Mouse (Mus musculus): Measurements from ENCODE around the gene Ppcdc.
"Not testable (repeated sequence)": the region's sequence is repeated elsewhere in the genome, so short reads cannot be mapped to it uniquely, and the experiment has no call there.

Ppcdc gene

DNA sequence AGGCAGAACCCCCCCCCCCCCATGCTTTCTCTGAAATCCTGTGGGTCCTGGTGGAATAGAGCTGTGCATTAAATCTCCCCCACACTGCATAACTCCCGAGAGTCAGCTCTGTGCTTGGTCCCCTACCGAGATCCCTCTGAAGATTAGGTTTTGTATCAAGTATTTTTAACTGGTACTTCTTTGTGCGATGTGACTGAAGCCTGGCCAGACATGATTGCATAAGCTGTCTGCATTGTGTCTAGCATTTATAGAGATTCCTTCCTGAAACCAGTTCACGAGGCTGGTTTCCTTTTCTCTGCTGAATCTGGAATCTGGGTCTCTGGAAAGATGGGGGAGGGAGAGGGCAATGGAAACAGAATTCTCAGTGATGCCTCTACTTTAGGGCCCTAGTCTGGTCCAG lies 11.5 kb downstream of the Ppcdc start:
- no peak for DNase-seq (ENCODE audit: low spot score)

DNA sequence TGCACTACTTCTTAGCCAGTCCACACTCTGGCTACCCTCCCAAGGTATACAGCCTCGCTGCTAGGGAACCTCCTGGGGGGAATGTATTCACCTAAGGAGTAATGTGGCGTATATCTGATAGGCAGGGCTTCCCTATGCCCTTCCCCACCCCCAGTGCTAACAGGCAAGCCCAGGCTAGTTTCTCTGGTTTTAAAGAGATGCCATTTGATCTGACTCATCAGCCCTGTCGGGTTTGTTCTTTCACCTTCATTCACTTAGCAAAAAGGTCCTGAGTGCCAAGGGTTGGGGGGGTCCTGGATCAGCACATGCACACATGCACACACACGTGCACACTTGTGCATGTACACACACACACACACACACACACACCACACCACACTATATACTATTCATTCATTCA lies 12.0 kb downstream of the Ppcdc start:
- DNase-seq (ENCODE audit: low spot score): peak; percentile 35

DNA sequence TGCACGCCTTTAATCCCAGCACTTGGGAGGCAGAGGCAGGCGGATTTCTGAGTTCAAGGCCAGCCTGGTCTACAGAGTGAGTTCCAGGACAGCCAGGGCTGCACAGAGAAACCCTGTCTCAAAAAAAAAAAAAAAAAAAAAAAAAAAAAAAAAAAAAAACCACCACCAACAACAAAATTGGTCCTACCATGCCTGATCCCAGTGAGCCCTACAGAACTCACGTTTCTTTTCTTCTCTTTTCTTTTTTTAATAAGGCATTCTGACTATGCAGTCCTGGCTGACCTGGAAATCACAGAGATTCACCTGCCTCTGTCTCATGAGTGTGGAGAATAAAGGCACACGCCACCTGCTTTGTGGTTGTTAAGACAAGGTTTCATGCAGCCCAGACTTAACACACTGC lies 12.8 kb downstream of the Ppcdc start:
- DNase-seq (ENCODE audit: low spot score): not testable (repeated sequence)

DNA sequence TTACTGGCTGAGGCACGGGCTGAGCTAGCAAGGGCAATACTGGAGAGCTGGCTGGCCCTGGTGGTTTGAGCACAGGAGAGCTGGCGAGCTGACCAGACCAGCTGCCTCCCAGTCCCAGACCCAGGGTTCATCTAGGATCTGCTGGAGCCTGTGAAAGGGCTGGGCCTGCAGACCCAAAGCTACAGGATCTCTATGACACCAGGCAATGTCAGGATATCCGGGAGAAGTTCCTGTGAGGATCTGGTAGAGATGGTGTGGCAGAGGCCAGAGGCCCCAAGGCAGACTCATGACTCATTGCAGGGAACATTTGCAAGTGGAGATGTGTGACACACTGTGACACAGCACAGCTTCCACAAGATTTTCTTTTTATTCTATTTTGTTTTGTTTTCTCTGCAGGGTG lies 14.8 kb downstream of the Ppcdc start:
- no peak for DNase-seq (ENCODE audit: low spot score)

DNA sequence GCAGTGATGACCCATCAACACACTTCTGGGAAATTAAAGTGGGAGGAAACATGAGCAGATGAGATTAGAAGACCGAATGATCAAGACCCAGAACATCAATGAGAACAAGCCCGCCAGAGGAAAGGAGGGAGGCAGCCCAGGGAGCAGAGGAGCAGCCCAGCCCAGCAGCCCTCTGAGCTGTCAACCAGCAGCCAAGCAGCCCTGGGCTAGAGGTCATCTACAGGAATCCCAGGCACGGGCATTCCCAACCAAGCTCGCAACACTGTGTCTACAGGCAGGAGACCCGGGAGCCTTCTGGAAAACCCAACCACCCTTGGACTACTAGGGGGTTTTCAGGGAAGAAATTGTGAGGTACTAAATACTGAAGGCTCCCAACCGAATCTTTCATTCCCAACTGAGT lies 15.9 kb downstream of the Ppcdc start:
- DNase-seq (ENCODE audit: low spot score): no peak

DNA sequence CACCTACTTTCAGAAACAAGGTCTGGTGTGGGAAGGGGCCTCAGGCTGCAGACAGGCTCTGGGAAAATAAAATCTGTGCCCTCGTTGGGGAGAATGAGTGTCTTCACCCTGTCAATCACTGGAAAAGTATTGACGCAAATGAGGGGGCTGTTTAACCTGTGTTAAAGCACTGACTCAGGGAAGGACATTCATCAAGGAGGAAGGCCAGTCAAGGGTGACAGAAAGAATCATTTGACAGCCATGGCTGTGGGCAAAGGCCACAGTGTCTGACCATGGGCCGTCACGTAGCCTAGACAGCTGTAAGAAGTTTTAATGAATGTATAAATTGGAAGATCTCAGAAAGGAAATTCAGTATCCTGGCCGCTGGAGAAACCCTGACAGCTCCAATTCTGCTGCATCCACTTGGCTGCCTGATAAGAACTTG lies 18.2 kb downstream of the Ppcdc start:
- DNase-seq (ENCODE audit: low spot score): no peak

DNA sequence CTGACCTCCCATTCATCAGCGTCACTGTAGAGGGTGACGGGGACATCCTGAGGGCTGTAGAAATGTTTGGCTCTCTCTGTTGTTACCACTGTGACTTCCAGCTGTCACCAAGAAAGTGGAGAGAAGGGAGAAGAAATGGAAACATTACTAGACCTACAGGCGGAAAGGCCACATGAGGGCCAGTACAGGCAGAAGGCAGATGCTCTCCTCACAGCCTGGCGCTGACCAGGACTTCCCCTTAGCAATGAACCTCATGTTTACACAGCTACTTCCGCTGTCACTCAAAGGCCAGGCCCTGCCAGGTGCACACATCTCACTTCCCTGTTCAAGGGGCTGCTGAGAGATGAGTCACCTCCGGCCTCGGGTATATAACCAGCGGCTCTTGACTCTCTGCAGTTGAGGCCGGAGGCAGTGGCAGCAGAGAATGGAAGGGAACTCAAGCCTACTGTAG lies 18.8 kb downstream of the Ppcdc start:
- DNase-seq (ENCODE audit: low spot score): peak; percentile 55

DNA sequence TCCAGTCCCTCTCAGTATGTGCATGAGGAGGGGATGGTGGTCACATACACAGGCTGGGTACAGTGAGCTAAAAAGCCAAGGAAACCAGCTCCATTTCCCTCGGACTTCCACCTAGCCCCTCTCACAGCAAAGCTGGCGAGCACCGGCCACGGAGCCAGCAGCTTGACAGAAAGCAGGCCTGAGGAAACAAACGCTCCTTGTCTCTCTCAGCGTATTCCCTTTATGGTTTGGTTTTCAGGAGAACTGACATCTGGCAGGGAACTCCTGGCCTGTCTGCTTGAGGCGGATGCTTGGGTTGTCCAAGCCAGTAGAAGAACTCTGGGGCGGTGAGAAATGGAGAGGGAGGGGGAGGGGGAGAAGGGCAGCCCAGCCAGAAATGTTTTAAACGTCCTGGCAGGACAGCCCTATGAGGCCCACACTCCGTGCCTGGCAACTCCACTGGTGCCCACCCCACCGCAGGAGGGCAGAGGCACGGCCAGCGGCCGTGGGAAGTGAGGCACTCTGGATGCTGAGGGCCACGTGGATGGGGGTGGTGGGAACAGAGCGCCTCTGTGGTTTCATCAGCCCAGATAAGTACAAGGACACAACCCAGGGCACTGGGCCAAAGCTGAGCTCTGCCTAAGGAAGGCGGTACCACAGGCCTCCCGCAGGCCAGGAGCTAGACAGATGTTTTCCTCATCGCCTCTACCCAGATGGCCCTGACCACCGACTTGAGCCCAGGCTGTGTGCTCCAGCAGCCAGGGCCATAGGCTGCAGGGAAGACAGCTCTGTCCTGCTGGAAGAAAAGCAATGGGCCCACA lies 19.4 kb downstream of the Ppcdc start:
- peak; percentile 81 for DNase-seq (ENCODE audit: low spot score)

DNA sequence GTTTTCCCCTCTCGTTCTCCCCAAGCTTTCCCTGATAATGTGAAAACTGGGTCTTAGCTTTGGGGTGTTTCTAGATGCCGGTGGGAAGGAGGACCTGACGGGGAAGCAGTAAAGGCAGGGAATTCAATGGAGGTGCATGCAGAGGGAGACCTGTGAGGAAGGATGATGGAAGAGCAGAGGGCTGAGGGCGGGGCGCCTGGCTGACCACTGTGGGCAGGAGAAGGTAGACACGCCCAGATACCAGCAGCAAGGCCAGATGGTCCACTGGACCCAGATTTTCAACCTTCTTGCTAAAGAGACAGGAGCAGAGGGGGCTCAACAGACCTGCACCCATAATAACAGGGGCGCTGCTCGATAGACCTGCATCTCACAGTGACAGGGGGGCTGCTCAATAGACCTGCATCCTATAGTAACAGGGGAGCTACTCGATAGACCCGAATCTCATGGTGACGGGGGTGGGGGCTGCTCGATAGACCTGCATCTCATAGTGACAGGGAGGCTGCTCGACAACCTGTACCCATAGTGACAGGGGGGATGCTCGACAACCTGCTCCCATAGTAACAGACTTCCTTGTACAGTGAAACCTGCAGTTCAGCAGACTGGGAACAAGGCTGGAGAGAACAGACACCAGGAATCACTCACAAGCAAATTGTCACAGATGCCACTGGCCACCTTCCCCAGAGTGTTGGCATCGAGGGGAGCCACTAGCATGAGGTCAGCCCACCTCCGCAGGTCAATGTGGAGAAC lies 20.2 kb downstream of the Ppcdc start:
- DNase-seq (ENCODE audit: low spot score): no peak

DNA sequence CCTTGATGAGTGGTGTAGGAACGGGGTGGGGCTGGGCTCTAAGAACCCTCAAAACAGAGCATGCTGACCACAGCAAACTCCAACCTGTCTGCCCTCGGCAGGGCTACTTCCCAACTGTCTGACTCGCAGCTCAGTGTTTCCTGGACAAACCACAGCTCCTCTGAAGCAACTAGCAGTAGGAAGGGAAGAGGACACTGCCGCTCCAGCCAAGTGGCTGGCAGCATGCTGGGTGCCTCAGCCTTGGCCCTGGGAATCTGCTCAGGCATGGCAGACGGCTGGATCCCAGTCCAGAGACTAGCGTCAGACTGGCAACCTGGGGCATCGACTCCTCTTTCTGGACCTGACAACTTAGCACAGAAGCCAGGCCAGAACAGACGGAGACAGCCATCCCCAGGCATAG lies 22.6 kb downstream of the Ppcdc start:
- no peak for DNase-seq (ENCODE audit: low spot score)

DNA sequence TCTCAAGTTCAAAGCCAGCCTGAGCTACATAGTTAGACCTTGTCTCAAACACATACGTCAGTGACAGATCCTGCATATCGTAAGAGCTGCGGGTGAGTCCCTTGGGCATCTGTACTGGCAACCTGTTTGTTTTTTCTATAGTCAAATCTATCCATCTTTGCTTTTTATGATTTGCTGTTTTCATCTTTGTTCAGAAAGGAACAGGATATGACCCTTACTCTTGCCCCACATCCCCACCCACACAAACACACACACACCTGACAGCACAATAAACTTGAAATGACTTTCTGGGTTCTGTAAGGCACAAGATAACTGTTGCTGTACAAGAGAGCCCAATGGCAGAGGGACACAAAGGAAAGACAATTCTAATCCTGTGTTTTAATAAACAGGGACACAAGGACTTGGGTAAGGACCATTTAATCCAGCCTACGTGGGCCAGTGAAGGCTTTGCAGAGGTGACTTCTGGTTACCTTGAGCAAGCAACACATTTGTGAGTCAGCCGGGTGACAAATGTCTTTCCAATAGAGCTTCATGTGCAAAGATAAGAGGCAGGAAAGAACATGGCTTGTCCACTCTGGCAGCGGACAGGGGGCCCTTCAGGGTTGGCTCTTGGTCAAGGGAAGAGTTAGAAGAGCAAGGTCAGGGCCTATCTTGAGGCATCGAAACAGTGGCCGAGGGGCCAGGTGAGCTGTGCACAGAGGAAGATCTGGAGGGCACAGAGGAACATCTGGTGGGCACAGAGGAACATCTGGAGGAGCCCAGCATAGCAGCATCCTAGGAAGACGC lies 32.6 kb downstream of the Ppcdc start:
- no peak for DNase-seq (ENCODE audit: low spot score)

DNA sequence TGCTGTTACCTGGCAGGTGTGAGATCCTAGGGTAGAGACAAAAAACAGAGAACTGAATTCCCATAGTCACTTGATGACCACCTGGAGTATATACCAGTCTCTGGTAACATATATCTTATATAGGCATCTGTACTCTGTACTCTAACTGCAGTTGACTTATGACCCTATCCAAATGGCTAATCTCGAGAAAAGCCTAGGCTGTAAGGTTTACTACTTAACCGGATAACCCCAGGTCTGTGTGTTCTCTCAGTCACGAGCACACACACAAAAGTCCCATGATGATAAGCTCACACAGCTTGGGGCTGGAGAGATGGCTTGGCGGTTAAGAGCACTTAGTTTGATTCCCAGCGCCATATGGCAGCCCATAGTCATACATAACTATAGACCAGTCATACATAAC lies 33.5 kb downstream of the Ppcdc start:
- no peak for DNase-seq (ENCODE audit: low spot score)

DNA sequence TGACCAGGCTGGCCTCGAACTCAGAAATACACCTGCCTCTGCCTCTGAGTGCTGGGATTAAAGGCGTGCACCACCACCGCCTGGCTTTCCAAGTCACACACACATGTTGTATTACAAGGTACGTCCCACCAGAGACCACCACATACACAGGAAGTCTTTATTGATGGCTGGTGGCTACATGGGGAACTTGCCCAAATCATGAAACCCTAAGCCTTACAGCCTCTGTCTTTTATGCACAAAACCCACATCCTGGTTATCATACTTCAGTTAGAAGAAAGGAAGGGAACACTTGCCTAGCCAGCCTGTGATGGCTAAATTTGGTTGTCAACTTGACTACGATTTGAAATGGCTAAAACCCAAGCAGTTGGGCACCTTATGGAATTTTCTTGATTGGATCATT lies 35.9 kb downstream of the Ppcdc start:
- no peak for DNase-seq (ENCODE audit: low spot score)

DNA sequence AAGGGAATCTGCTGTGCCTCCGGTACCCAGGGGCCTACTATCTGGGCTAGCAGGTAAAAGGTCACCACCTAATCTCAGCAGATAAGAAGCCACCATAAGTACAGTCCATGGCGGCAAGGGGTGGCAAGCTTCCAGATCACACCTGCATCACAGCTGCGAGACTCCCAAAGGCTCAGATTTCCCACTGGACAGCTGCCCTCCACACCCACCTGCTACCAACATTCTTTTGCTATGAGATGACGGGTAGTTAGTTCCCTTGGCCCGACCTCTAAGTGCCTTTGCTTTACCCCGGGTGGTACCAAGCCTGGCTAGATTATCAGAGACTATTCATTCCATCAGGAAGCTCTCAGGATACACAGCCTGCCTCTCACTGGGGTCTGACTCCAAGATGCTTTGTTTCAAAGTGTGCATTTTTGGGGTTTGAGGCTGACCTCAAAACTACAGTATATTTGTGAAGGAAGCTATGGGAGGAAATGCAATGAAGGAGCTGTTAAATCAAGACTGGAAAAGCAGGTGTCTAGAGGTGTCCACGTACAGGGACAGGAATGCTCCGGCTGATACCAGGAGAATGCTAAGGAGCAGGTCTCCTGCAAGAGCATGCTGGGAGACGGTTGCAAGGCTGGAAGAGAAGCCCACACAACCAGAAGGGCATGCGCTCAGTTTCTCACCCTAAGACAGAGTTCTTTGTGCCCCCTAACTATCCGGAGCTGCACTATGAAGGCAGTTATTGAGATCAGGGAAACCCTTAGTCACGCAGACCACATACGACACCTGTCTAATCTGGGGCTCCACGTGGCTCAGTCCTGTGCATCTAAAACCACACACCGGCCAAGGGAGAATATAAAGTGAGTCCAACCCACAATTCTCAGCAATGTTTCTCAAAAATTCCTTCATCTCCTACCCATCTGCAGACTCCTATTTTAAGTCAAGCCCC lies 37.3 kb downstream of the Ppcdc start:
- no peak for DNase-seq (ENCODE audit: low spot score)

DNA sequence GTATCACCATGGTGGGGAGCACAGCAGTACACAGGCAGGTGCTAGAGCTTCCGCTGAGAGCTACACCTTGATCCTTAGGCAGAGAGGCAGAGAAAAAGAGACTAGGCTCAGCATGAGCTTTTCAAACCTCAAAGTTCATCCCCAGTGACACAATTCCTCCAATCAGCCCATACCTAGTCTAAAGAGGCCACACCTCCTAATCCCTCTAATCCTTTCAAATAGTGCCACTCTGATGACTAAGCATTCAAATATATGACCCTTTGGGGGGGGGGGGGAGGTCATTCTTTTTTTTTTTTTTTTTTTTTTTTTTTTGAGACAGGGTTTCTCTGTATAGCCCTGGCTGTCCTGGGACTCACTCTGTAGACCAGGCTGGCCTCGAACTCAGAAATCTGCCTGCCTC lies 41.2 kb downstream of the Ppcdc start:
- no peak for DNase-seq (ENCODE audit: low spot score)

DNA sequence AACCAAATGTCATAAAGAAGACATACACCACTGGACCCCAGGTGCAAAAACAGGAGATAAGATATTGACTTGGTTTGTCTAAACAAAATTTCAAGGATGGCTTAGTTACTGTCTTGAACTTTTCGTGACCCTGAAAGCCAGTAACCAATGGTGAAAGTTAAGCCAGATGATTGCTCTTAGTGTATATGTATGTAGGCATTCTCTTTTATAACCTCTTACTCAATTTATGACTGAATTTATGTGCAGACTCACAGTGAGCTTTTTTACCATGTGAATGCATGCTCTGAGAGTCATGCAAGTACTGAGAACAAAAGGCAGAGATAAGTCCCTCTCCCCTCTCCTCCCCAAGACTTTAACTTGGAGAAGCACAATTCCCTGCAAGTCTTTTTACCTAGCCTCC lies 47.0 kb downstream of the Ppcdc start:
- DNase-seq (ENCODE audit: low spot score): no peak

DNA sequence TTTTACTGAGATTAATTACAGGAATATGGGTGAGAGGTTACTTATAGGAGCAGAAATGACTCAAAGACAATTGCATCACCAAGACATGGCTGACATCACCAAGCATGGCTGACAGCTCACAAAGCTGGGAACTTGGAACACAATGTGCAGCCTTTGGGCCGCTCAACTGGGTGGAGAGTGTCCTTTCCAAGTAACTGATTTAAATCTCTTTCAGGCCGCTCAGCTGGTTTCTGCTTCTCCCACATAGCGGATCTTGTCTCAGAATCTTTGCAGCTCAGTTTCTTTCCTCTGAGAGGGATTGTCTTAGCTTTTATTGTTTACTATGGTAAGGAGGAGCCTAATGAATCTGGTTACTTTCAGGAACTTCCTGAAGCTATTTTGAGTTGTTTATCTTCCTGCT lies 49.1 kb downstream of the Ppcdc start:
- DNase-seq (ENCODE audit: low spot score): no peak

DNA sequence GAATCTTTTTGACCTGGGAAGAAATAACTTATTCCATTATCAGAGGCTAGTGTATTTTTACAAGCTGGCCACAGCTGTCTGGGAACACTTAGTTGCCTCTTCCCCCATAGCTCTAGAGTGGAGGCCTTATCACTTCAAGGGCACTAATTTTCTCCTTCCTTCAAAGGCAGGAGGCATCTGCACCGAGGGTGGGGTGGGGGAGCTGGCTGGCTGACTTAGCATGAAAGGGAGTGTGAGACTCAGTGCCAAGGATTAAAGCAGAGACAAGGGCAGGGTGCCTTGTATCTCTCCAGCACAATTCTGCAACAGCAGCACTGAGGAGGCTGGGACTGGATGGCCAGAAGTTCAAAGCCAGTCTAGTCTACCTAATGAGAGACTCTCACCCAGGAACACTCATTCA lies 50.8 kb downstream of the Ppcdc start:
- DNase-seq (ENCODE audit: low spot score): no peak

DNA sequence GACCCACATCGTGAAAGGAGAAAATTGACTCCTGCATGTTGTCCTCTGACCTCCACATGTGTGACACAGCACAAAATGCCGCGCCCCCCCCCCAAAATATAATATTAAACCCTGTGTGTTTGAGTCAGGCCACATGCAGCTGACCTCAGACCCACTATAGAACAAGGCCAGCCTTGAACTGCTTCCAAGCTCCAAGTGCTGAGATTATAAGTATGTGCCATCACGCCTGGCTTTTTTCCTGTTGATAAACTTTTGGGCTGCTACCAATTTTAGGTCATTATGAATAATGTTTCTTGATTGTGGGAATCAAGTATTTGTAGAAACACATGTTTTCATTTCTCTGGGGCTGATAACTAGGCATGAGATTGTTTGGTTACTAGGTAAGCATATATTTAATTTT lies 53.0 kb downstream of the Ppcdc start:
- DNase-seq (ENCODE audit: low spot score): no peak

DNA sequence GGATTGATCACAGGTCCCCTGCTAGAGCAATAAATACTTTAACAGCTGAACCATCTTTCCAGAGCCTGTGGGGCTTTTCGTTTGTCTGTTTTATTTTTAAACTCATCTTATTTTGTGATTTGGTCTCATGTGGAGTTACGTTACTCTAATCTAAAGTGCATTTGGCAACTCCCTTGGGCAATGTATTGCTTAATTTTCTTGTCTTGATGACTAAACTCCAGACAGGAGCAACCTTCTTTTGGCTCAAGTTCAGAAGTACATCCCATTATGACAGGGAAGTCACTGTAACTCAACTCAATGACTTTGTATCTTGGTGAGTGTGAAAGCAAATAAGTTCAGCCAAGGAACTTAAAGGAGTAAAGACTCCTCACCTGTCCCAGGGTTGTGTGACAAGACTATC lies 55.3 kb downstream of the Ppcdc start:
- DNase-seq (ENCODE audit: low spot score): no peak

DNA sequence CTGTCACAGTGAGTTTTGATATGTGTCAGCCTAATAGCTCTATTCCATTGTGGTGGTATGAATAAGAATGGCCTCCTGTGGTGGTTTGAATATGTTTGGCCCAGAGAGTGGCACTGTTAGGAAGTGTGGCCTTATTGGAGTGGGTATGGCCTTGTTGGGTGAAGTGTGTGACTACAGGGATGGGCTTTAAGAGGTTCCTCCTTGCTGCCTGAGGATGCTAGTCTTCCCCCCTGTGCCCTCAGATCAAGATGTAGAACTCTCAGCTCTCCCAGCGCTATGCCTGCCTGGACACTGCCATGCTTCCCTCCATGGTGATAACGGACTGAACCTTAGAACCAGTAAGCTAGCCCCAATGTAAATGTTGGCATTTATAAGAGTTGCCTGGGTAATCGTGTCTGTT lies 78.9 kb downstream of the Ppcdc start:
- DNase-seq (ENCODE audit: low spot score): no peak
